Mouse (Mus musculus) ovary, adult 18-20 months (tissue): Measurements from ENCODE around the gene Srp54c.
"Not testable (repeated sequence)": the region's sequence is repeated elsewhere in the genome, so short reads cannot be mapped to it uniquely, and the experiment has no call there.

Source experiments
- DNase-seq: peaks from one replicate; pipeline ENCODE4 v3.0.0; 2022; ENCODE audit warnings: low spot score, mixed read lengths

Gene Srp54c

GRCm38 (mm10) chr12:55229626-55230519, at the start of gene Srp54c:
Srp54c (plus strand) TSS chr12:55230168.
- not testable (repeated sequence) for DNase-seq

- not testable (repeated sequence) for DNase-seq
Observed at GRCm38 (mm10) chr12:55187686-55188085, 42.3 kb upstream of the Srp54c start.

- not testable (repeated sequence) for DNase-seq
Observed at GRCm38 (mm10) chr12:55189127-55189526, 40.8 kb upstream of the Srp54c start.

GRCm38 (mm10) chr12:55199306-55199705, 30.7 kb upstream of the Srp54c start, which contains the start of gene 1700047I17Rik2:
1700047I17Rik2 (plus strand) TSS chr12:55199592.
- DNase-seq = not testable (repeated sequence)

GRCm38 (mm10) chr12:55199799-55200198, 30.2 kb upstream of the Srp54c start:
- DNase-seq = not testable (repeated sequence)

GRCm38 (mm10) chr12:55212944-55213343, 17.0 kb upstream of the Srp54c start:
- not testable (repeated sequence) for DNase-seq

GRCm38 (mm10) chr12:55230520-55230861, 523 bp downstream of the Srp54c start:
- not testable (repeated sequence) for DNase-seq

GRCm38 (mm10) chr12:55242243-55242642, 12.3 kb downstream of the Srp54c start:
- not testable (repeated sequence) for DNase-seq

GRCm38 (mm10) chr12:55261950-55262349, 32.0 kb downstream of the Srp54c start:
- not testable (repeated sequence) for DNase-seq

GRCm38 (mm10) chr12:55263385-55263784, 33.4 kb downstream of the Srp54c start:
- not testable (repeated sequence) for DNase-seq

GRCm38 (mm10) chr12:55272243-55272642, 42.3 kb downstream of the Srp54c start:
- DNase-seq = no peak

- DNase-seq = not testable (repeated sequence)
Observed at GRCm38 (mm10) chr12:55277583-55277982, 47.6 kb downstream of the Srp54c start.

- no peak for DNase-seq
Observed at GRCm38 (mm10) chr12:55298112-55298511, 68.1 kb downstream of the Srp54c start.

- DNase-seq = no peak
Observed at GRCm38 (mm10) chr12:55299336-55299735, 69.4 kb downstream of the Srp54c start, which contains the start of gene 1110008L16Rik. 1110008L16Rik (plus strand) TSS chr12:55299577.

GRCm38 (mm10) chr12:55300820-55301351, 70.9 kb downstream of the Srp54c start:
- no peak for DNase-seq

- DNase-seq = no peak
Observed at GRCm38 (mm10) chr12:55301472-55302300, 71.7 kb downstream of the Srp54c start.

- peak; percentile 88 for DNase-seq
Observed at GRCm38 (mm10) chr12:55302485-55303441, 72.8 kb downstream of the Srp54c start, which contains the start of gene Ppp2r3c. Ppp2r3c (minus strand) TSS chr12:55302998.

- no peak for DNase-seq
Observed at GRCm38 (mm10) chr12:55306371-55306770, 76.4 kb downstream of the Srp54c start.

GRCm38 (mm10) chr12:55307566-55307965, 77.6 kb downstream of the Srp54c start:
- DNase-seq = no peak

- DNase-seq = no peak
Observed at GRCm38 (mm10) chr12:55308731-55309130, 78.8 kb downstream of the Srp54c start.

GRCm38 (mm10) chr12:55309501-55309900, 79.5 kb downstream of the Srp54c start:
- DNase-seq = no peak
